Mouse (Mus musculus): ENCODE data around the gene Arl4a. TPM values are rescaled to one million over a fixed set of nuclear protein-coding genes. Genes with fewer than 3 reads are reported as not detected.

Arl4a gene
- polyA plus RNA-seq, 1 experiment from 2014 or later, result 31.1 TPM

GRCm38 (mm10) chr12:39979792-39980191, 58.0 kb downstream of the Arl4a start:
- WGBS, result 80% methylated on average over 1 of the region's 1 CpGs
- H3K27ac ChIP-seq (replicated peaks; ENCODE audit: low read depth, low read length), result no peak overlapping the region
- H3K36me3 ChIP-seq (ENCODE audit: control insufficient read depth, insufficient read depth, low read length), result no peaks in the 10 kb centered on the region
- H3K9ac ChIP-seq (ENCODE audit: low read length), result no peak overlapping the region
- H3K27me3 ChIP-seq (ENCODE audit: control insufficient read depth, insufficient read depth, low read length), result no peaks in the 10 kb centered on the region
- ATAC-seq (ENCODE audit: insufficient number of reproducible peaks, low FRiP score, low TSS enrichment, low read depth), result no peak
- no peak for DNase-seq (ENCODE audit: low spot score)
- no peaks in the 10 kb centered on the region for H3K9me3 ChIP-seq (ENCODE audit: control insufficient read depth, low read length)
- H3K4me3 ChIP-seq (ENCODE audit: low read depth, low read length), result no peak overlapping the region
- no peak overlapping the region for H3K4me2 ChIP-seq (ENCODE audit: low read depth, severe bottlenecking)
- H3K4me1 ChIP-seq (ENCODE audit: control insufficient read depth, insufficient read depth, low read length), result no peaks in the 10 kb centered on the region

GRCm38 (mm10) chr12:39979066-39979465, 58.8 kb downstream of the Arl4a start:
- H3K36me3 ChIP-seq (ENCODE audit: control insufficient read depth, insufficient read depth, low read length), result no peaks in the 10 kb centered on the region
- no peak for ATAC-seq (ENCODE audit: insufficient number of reproducible peaks, low FRiP score, low TSS enrichment, low read depth)
- DNase-seq (ENCODE audit: low spot score), result no peak

GRCm38 (mm10) chr12:39977996-39978590, 59.7 kb downstream of the Arl4a start:
- no peaks in the 10 kb centered on the region for H3K27me3 ChIP-seq (ENCODE audit: control insufficient read depth, insufficient read depth, low read length)
- DNase-seq (ENCODE audit: low spot score) (no peak), ATAC-seq (ENCODE audit: insufficient number of reproducible peaks, low FRiP score, low TSS enrichment, low read depth) (no peak)
- no peak overlapping the region for H3K9ac ChIP-seq (ENCODE audit: low read length)
- H3K4me1 ChIP-seq (ENCODE audit: control insufficient read depth, insufficient read depth, low read length), result no peaks in the 10 kb centered on the region
- WGBS, result 91% methylated on average over 8 of the region's 8 CpGs
- no peaks in the 10 kb centered on the region for H3K36me3 ChIP-seq (ENCODE audit: control insufficient read depth, insufficient read depth, low read length)
- no peak overlapping the region for H3K4me3 ChIP-seq (ENCODE audit: low read depth, low read length)
- no peaks in the 10 kb centered on the region for H3K9me3 ChIP-seq (ENCODE audit: control insufficient read depth, low read length)
- H3K4me2 ChIP-seq (ENCODE audit: low read depth, severe bottlenecking), result no peak overlapping the region
- no peak overlapping the region for H3K27ac ChIP-seq (replicated peaks; ENCODE audit: low read depth, low read length)

More at GRCm38 (mm10) chr12:39979066-39979465, 58.8 kb downstream of the Arl4a start:
- no peaks in the 10 kb centered on the region for H3K27me3 ChIP-seq (ENCODE audit: control insufficient read depth, insufficient read depth, low read length)
- WGBS, result 96% methylated on average over 5 of the region's 5 CpGs
- no peaks in the 10 kb centered on the region for H3K9me3 ChIP-seq (ENCODE audit: control insufficient read depth, low read length)
- no peaks in the 10 kb centered on the region for H3K4me1 ChIP-seq (ENCODE audit: control insufficient read depth, insufficient read depth, low read length)
- H3K27ac ChIP-seq (replicated peaks; ENCODE audit: low read depth, low read length), result no peak overlapping the region
- no peak overlapping the region for H3K9ac ChIP-seq (ENCODE audit: low read length)
- H3K4me3 ChIP-seq (ENCODE audit: low read depth, low read length), result no peak overlapping the region
- no peak overlapping the region for H3K4me2 ChIP-seq (ENCODE audit: low read depth, severe bottlenecking)

- no peaks in the 10 kb centered on the region for H3K9me3 ChIP-seq (ENCODE audit: control insufficient read depth, low read length)
- WGBS, result 98% methylated on average over 2 of the region's 2 CpGs
- no peaks in the 10 kb centered on the region for H3K36me3 ChIP-seq (ENCODE audit: control insufficient read depth, insufficient read depth, low read length)
- H3K4me3 ChIP-seq (ENCODE audit: low read depth, low read length), result no peak overlapping the region
- H3K27ac ChIP-seq (replicated peaks; ENCODE audit: low read depth, low read length), result no peak overlapping the region
- H3K9ac ChIP-seq (ENCODE audit: low read length), result no peak overlapping the region
- ATAC-seq (ENCODE audit: insufficient number of reproducible peaks, low FRiP score, low TSS enrichment, low read depth), result no peak
- no peaks in the 10 kb centered on the region for H3K4me1 ChIP-seq (ENCODE audit: control insufficient read depth, insufficient read depth, low read length)
- H3K27me3 ChIP-seq (ENCODE audit: control insufficient read depth, insufficient read depth, low read length), result no peaks in the 10 kb centered on the region
- H3K4me2 ChIP-seq (ENCODE audit: low read depth, severe bottlenecking), result no peak overlapping the region
- DNase-seq (ENCODE audit: low spot score), result no peak
These were observed 61.4 kb downstream of the Arl4a start for GRCm38 (mm10) chr12:39976426-39976825.

- no peak overlapping the region for H3K4me2 ChIP-seq (ENCODE audit: low read depth, severe bottlenecking)
- WGBS, result 72% methylated on average over 9 of the region's 9 CpGs
- no peak overlapping the region for H3K27ac ChIP-seq (replicated peaks; ENCODE audit: low read depth, low read length)
- H3K4me3 ChIP-seq (ENCODE audit: low read depth, low read length), result no peak overlapping the region
- DNase-seq (ENCODE audit: low spot score) (no peak), ATAC-seq (ENCODE audit: insufficient number of reproducible peaks, low FRiP score, low TSS enrichment, low read depth) (no peak)
- no peaks in the 10 kb centered on the region for H3K27me3 ChIP-seq (ENCODE audit: control insufficient read depth, insufficient read depth, low read length)
- H3K9ac ChIP-seq (ENCODE audit: low read length), result no peak overlapping the region
- H3K36me3 ChIP-seq (ENCODE audit: control insufficient read depth, insufficient read depth, low read length), result no peaks in the 10 kb centered on the region
- H3K9me3 ChIP-seq (ENCODE audit: control insufficient read depth, low read length), result no peaks in the 10 kb centered on the region
- no peaks in the 10 kb centered on the region for H3K4me1 ChIP-seq (ENCODE audit: control insufficient read depth, insufficient read depth, low read length)
These were observed 61.9 kb downstream of the Arl4a start for GRCm38 (mm10) chr12:39975829-39976340.

GRCm38 (mm10) chr12:39974977-39975583, 62.7 kb downstream of the Arl4a start:
- no peak overlapping the region for H3K4me2 ChIP-seq (ENCODE audit: low read depth, severe bottlenecking)
- H3K36me3 ChIP-seq (ENCODE audit: control insufficient read depth, insufficient read depth, low read length), result no peaks in the 10 kb centered on the region
- no peaks in the 10 kb centered on the region for H3K27me3 ChIP-seq (ENCODE audit: control insufficient read depth, insufficient read depth, low read length)
- no peaks in the 10 kb centered on the region for H3K9me3 ChIP-seq (ENCODE audit: control insufficient read depth, low read length)
- no peak; the same call in 1 of the 2 replicates for ATAC-seq (ENCODE audit: insufficient number of reproducible peaks, low FRiP score, low TSS enrichment, low read depth)
- DNase-seq (ENCODE audit: low spot score), result peak; percentile 25
- no peak overlapping the region for H3K9ac ChIP-seq (ENCODE audit: low read length)
- WGBS, result 25% methylated on average over 4 of the region's 4 CpGs
- H3K4me1 ChIP-seq (ENCODE audit: control insufficient read depth, insufficient read depth, low read length), result no peaks in the 10 kb centered on the region
- peak overlapping the region; percentile 42; the same call in 1 of the 2 replicates for H3K27ac ChIP-seq (replicated peaks; ENCODE audit: low read depth, low read length)
- no peak overlapping the region for H3K4me3 ChIP-seq (ENCODE audit: low read depth, low read length)

GRCm38 (mm10) chr12:39974273-39974672, 63.6 kb downstream of the Arl4a start:
- Histone ChIP-seq H3K27ac (replicated peaks; ENCODE audit: low read depth, low read length) (no peak overlapping the region), H3K9ac (ENCODE audit: low read length) (no peak overlapping the region), H3K9me3 (ENCODE audit: control insufficient read depth, low read length) (no peaks in the 10 kb centered on the region), H3K4me1 (ENCODE audit: control insufficient read depth, insufficient read depth, low read length) (no peaks in the 10 kb centered on the region), H3K27me3 (ENCODE audit: control insufficient read depth, insufficient read depth, low read length) (no peaks in the 10 kb centered on the region), H3K4me2 (ENCODE audit: low read depth, severe bottlenecking) (no peak overlapping the region), H3K4me3 (ENCODE audit: low read depth, low read length) (no peak overlapping the region), H3K36me3 (ENCODE audit: control insufficient read depth, insufficient read depth, low read length) (no peaks in the 10 kb centered on the region)
- no peak for ATAC-seq (ENCODE audit: insufficient number of reproducible peaks, low FRiP score, low TSS enrichment, low read depth)
- WGBS, result 88% methylated on average over 1 of the region's 1 CpGs
- DNase-seq (ENCODE audit: low spot score), result no peak

GRCm38 (mm10) chr12:39969500-39969899, 68.3 kb downstream of the Arl4a start:
- H3K36me3 ChIP-seq (ENCODE audit: control insufficient read depth, insufficient read depth, low read length), result no peaks in the 10 kb centered on the region
- no peak overlapping the region for H3K9ac ChIP-seq (ENCODE audit: low read length)
- H3K9me3 ChIP-seq (ENCODE audit: control insufficient read depth, low read length), result no peaks in the 10 kb centered on the region
- no peak overlapping the region for H3K27ac ChIP-seq (replicated peaks; ENCODE audit: low read depth, low read length)
- no peak overlapping the region for H3K4me2 ChIP-seq (ENCODE audit: low read depth, severe bottlenecking)
- no peak for DNase-seq (ENCODE audit: low spot score)
- H3K4me3 ChIP-seq (ENCODE audit: low read depth, low read length), result no peak overlapping the region
- no peaks in the 10 kb centered on the region for H3K27me3 ChIP-seq (ENCODE audit: control insufficient read depth, insufficient read depth, low read length)
- no peaks in the 10 kb centered on the region for H3K4me1 ChIP-seq (ENCODE audit: control insufficient read depth, insufficient read depth, low read length)
- no peak for ATAC-seq (ENCODE audit: insufficient number of reproducible peaks, low FRiP score, low TSS enrichment, low read depth)

Data from limb, embryonic 11.5 days (tissue).